Mouse (Mus musculus) urinary bladder, postnatal 36 days (tissue): ENCODE results near the gene Mfap1b.
"Not testable (repeated sequence)": the region's sequence is repeated elsewhere in the genome, so short reads cannot be mapped to it uniquely, and the experiment has no call there.

ENCODE experiments used
- DNase-seq, 2 experiments: peaks; one replicate each; pipeline ENCODE4 v3.0.0; 2022; ENCODE audit warnings: low spot score in 2 of 2, mixed read lengths in 1 of 2

The Mfap1b gene

DNA sequence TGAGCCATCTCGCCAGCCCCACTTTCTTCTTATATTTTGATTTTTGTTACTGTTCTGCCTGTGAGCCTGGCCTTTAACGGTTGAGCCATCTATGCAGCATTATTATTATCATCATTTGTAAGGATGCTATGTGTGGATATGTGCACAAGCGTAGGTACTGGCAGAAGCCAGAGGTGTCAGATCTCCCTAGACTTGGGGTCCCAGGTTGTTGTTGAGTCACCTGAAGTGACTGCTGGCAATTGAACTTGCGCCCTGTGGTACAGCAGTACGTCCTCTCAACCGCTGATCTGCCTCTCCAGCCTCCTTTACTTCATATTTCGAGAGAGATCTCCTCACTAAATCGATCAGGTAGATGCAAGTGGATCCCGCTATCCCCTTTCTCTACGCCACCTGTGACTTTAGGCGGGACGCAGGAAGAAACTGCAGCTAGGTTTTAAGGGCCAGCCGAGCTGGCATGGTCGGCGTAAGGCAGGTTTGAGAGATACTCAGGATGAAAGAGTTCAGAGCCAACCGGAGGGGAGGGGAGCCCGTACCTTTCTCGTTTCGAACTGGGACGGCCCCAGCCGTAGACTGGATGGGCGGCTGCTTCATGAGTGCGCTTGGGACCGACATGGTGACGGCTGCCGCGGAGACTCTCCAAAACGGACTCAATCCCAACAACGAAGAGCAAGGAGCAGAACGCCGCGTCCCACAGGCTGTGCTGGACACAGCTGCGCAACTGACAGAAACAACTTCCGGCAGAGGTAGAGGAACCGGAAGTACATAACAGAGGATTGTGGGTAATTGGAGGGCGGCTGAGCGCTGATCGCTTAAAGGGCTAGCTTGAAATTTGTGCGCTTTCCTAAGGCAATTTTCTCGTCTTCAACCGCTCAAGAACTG lies at the start of gene Mfap1b:
Gene Mfap1b, minus strand, starts transcription at position 767 of the 879 bp plus-strand sequence.
- peak; percentile 67 to 79 for DNase-seq

DNA sequence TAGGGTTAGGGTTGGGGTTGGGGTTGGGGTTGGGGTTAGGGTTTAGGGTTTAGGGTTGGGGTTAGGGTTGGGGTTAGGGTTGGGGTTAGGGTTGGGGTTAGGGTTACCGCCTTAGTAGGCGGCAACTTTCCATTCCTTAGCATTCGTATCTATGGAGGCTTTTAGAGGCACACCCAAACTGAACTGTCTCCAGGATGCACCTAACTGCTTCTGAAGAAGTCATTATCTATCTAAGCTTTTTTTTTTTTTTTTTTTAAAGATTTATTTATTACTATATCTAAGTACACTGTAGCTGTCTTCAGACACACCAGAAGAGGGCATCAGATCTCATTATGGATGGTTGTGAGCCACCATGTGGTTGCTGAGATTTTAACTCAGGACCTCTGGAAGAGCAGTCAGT lies 49.0 kb upstream of the Mfap1b start:
- DNase-seq: not testable (repeated sequence)

DNA sequence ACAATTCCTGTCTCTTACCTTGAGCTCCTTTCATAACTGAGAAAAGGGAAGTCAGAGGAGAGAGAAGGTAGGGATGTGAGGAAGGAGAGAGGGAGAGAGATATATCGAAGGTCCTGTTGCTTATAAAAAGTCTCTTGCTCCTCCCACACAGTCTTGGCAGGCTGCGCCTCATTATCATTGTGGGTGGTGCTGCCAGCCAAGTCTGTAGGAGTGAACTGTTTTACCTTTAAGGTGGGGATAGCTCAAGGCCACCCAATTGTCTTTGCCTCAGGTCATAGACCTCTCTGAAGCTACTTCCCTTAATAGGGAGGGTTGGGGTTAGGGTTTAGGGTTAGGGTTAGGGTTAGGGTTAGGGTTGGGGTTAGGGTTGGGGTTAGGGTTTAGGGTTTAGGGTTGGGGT lies 48.1 kb upstream of the Mfap1b start:
- no peak for DNase-seq

DNA sequence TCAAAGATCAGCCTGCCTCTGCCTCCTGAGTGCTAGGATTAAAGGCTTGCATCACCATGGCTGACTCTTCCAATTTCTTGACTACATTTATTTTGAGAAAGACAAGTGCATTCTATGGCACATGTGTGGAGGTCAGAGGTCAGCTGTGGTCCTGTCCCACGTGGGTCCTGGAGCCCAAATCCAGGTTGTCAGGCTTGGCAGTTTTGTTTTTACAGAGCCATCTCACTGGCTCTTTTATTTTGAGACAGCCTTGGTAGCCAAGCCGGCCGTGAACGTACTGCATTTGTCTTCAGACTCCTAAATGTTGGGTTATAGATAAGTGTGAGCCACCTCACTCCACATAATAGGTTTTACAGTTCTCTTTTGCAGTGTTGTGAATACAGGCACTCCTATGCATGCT lies 44.8 kb upstream of the Mfap1b start:
- not testable (repeated sequence) for DNase-seq

DNA sequence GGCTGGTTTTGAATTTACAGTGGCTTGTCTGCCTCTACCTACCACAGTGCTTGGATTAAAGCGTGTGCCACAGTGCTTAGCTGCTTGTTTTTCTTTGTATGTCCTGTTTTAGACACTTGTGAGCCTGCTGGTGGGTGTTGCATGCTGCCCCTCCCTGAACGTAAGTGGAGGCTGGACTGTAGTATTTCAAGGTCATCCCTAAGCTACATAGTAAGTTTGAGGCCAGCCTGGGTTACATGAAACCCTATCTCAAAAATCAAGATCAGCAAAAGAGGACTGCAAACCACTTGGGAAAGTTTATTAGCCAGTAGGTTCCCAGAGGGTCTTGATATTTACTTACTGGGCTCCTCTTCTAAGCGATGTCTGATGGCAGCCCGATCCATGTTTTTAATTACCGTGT lies 44.2 kb upstream of the Mfap1b start:
- DNase-seq: no peak

DNA sequence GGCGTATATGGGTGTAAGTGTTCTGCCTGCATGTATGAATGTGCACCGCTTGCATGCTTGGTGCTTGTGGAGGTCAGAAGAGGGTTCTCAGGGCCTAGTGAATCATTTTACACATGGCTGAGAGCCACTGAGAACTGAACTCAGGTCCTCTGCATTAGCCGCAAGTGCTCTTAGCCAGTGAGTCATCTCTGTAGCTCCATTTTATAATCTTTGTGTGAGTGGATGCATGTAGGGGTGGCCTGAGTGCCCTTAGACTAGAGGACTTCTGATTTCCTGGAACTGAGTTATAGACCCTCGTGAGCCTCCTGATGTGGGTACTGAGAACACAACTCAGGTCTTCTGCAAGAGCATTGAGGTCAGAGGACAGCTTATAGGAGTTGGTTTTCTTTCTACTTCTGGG lies 40.3 kb upstream of the Mfap1b start:
- no peak for DNase-seq

DNA sequence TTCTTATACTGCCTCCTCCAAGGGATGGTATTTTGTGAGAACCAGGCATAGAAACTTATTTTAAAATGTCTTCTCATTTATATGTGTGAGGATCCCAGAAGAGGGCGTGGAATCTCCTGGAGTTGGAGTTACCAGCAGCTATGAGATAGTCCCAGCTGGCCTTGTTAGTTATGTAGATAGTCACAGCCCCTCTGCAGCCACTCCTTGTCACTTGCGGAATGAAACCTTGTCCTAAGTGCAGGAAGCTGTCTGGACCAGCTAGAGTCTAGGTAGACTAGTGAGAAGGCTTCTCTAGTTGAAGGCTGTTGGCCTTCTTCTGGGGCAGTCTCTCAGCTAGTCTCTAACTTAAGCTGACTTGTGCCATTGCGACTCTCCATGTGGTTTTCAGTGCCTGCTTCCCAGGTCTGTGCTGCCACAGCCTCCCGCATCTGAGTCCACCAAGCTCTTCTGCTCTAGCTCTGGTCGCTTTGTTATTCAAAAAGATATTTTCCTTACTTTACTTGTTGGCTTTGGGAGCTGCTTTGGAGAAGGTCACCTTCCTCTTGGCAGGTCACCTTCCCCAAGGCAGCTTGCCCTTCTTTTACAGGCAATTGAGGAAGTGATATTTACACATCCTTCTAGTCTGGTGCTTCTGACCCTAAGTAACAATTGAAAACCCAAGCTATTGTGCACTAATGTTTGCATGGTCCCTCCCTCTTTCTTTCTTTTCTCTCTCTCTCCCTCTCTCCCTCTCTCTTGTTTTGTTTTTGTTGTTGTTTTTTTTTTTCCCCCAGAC lies 39.3 kb upstream of the Mfap1b start:
- not testable (repeated sequence) for DNase-seq

DNA sequence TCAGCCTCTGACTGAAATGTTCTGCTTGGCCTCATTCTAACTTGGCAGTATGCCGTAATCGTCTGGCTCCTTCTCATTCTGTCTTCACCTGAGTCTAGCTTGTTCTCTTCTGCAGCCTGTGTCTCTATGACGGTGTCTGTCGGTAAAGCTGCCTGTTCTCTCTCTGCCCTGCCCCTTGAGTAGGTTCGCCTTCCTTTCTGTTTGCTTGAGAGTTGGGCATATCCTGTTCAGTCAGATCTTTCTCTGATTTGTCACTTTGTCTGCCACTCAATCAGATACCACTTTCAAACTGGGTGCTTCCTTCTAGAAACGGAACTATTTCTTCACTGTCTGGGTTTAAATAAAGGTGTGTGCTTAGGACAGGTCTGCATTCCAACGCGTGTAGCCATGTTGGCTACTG lies 37.5 kb upstream of the Mfap1b start:
- DNase-seq: no peak

DNA sequence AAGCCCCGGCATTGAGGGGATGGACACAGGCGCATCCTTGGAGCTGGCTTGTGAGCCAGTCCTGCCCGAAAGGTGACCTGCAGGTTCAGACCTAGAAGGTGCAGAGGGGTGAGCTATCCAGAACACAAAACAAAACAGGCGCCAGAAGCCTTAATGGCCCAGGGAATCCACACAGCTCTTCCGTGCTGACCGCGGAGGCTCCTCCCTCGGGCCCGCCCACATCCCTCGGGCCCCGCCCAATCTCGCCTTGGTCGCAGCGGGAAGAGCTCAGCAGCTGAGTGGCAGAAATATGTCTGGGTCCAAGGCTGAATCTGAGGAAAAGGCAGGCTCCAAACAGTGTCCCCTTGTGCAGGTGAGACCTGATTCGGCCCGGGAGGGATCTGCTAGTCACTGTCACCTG lies 35.7 kb upstream of the Mfap1b start:
- DNase-seq: peak; percentile 69 to 83

DNA sequence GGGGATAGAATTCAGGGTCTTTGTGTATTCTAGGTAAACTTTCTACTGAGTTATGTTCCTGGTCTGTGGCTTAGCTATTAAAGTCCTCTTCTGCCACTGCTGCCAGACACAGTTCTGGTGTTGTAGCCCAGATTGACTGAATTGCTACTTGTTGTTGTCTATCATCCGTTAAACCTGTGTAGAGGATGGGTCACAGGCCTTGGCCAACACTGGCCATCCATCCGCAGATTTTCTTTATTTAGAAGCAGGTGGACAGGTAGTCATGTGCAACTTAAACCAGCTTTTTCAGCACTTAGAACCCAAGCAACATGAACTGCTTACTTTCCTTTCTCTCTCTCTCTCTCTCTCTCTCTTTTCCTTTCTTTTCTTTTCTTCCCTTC lies 34.1 kb upstream of the Mfap1b start:
- no peak for DNase-seq

DNA sequence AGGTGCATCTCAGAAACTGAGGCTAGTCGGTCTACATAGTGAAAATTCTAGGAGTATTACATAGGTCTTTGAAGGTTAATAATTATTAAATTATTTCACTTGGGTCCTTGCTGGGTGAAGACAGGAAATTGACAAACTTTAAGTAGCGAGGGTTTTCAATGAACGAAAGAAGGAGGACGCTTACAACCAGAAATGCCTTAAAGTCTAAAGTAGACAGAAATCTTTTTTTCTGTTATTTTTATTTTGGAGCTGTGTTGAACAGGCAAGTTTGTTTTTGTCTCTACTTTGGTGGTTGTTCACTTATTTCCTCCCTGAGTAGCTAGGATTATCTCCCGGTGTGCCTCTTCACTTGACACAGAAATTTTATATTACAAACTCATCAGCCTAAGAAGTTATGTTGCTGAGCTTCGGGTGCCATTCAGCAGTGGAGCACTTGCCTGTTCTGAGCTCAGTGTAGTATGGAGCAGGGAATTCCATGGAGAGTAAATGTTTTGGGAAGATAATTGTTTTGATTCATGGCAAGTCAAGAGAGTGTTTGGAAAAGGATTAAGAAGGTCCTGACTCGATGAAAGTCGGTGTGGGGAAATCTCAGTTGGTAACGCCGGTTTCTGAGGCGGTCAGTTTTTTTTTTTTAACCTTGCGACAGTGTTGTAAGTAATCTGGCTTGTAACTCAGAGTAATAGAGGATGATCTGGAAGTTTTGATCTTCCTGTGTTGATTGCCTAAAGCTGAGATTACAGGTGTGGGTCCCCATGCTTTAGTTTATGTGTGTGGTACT lies 33.5 kb upstream of the Mfap1b start:
- no peak for DNase-seq

DNA sequence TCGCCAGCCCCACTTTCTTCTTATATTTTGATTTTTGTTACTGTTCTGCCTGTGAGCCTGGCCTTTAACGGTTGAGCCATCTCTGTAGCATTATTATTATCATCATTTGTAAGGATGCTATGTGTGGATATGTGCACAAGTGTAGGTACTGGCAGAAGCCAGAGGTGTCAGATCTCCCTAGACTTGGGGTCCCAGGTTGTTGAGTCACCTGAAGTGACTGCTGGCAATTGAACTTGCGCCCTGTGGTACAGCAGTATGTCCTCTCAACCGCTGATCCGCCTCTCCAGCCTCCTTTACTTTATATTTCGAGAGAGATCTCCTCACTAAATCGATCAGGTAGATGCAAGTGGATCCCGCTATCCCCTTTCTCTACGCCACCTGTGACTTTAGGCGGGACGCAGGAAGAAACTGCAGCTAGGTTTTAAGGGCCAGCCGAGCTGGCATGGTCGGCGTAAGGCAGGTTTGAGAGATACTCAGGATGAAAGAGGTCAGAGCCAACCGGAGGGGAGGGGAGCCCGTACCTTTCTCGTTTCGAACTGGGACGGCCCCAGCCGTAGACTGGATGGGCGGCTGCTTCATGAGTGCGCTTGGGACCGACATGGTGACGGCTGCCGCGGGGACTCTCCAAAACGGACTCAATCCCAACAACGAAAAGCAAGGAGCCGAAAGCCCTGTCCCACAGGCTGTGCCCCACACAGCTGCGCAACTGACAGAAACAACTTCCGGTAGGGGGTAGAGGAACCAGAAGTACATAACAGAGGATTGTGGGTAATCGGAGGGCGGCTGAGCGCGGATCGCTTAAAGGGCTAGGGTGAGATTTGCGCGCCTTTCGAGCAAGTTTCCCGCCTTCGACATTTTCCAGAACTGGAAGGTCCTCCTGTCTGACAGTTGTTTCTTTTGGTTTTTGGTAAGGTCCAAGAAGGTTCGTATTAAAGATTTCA lies 32.3 kb upstream of the Mfap1b start, which contains the start of the genes Mfap1a and Wdr76:
Gene Mfap1a, minus strand, starts transcription at position 724 of the 941 bp plus-strand sequence.
Gene Wdr76, plus strand, starts transcription at position 782 of the 941 bp plus-strand sequence.
- DNase-seq: peak; percentile 70 to 84

DNA sequence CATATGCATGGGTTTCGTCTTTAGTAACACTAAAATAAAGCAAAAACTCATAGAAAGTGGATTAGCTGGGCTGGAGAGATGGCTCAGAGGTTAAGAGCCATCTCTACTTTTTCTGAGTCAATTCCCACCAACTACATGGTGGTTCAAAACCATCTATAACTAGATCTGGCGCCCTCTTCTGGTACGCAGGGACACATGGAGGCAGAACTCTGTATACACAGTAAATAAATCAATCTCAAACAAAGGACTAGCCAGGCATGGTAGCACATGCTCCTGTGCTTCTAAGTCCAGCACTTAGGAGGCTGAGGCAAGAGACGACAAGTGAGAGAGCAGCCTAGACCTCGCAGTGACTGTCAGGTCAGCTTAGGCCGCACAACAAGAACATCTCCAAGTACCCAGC lies 27.7 kb upstream of the Mfap1b start:
- not testable (repeated sequence) for DNase-seq

DNA sequence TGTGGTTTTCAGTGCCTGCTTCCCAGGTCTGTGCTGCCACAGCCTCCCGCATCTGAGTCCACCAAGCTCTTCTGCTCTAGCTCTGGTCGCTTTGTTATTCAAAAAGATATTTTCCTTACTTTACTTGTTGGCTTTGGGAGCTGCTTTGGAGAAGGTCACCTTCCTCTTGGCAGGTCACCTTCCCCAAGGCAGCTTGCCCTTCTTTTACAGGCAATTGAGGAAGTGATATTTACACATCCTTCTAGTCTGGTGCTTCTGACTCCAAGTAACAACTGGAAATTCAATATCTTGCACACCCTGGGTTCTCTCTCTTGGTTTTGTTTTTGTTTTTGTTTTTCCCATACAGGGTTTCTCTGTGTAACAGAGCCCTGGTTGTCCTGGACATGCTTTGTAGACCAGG lies 10.5 kb upstream of the Mfap1b start:
- DNase-seq: not testable (repeated sequence)

DNA sequence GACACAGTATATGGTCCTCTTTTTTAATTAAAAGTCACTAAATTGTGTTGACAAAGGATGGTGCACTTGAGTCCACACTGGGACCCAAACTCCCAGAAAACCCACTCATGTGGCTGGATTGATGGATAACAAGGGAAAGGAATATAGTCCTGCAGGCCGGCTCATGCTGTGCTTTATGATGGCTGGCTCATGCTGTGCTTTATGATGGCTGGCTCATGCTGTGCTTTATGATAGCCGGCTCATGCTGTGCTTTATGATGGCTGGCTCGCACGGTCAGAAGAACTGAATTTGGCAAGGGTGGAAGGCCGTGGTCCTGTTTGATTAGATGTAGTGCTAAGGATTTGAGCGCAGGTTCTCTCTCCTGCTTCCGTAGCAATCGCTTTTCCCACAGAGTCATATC lies 9.7 kb upstream of the Mfap1b start:
- no peak for DNase-seq

DNA sequence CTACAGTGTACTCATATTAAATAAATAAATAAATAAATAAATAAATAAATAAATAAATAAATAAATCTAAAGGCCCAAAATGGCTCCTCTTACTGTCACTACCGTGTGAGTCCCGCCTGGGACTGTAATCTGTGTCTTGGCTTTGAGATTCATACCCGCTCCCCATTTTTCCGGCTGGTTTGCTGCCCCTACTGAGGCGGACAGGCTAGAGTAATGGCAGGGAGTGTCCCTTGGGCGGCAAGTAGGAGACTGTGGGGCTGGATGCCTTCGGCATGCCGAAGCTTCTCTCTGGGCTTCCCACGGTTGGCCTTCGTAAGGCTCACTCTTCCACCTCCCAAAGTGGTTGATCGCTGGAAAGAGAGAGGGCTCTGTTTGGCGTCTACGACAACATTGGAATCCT lies 7.0 kb upstream of the Mfap1b start:
- not testable (repeated sequence) for DNase-seq

DNA sequence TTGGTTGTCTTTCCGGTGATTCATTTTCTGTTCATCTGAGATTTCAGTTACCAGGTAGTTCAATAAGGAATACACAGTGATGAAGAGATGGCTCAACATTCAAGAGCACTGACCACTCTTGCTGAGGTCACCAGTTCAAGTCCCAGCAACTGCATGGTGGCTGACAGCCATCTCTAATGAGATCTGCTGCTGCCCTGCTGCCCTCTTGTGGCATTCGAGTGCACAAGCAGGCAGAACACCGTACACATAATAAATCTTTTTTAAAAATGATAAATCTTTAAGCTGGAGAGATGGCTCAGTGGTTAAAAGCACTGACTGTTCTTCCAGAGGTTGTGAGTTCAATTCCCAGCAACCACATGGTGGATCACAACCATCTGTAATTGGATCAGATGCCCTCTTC lies 6.6 kb upstream of the Mfap1b start:
- DNase-seq: no peak

DNA sequence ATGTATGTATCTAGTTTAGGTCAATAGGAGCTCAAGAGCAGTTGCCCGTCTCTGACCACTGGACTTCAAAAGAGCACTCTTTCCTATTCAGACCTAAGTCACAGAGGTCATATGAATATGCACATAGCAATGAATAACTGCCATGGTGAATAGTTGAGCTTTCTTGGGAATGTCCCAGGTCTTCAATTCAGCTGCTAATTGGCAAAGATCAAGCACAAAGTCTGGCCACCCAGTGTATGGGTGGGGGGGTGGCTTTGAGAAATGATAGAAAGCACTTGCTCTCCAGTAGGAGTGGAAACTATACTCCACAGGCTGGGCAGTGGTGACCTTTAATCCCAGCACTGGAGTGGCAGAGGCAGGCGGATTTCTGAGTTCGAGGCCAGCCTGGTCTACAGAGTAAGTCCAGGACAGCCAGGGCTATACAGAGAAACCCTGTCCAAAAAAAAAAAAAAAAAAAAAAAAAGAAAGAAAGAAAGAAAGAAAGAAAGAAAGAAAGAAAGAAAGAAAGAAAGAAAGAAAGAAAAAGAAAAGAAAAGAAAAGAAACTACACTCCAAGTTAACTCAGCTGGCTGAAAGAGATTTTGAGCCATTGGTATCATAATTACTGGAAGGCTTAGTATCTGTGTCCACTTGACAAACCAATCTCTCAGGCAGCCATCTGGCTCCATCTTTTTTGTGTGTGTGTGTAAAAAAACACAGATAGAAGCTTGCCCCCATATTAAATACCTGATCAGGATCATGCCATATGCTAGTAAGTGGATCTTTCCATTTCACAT lies 3.8 kb upstream of the Mfap1b start:
- DNase-seq: no peak

DNA sequence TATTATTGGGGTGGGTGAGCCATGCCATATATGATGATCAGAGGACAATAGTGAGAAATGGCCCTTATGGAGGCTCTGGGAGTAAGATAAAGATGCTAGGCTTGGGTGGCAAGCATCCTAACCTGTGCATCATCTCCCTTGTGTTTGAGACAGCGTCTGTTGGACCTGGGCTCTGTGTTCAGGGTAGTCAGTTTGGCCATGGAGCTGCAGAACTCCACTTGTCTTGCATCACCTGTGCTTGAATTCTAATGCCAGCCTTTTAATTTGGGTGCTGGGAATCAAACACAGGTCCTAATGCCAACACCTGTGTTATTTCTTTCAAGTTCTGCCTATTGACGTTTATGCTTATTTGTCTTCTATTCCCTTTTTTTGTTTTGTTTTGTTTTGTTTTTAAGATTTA lies 1.4 kb upstream of the Mfap1b start:
- not testable (repeated sequence) for DNase-seq

DNA sequence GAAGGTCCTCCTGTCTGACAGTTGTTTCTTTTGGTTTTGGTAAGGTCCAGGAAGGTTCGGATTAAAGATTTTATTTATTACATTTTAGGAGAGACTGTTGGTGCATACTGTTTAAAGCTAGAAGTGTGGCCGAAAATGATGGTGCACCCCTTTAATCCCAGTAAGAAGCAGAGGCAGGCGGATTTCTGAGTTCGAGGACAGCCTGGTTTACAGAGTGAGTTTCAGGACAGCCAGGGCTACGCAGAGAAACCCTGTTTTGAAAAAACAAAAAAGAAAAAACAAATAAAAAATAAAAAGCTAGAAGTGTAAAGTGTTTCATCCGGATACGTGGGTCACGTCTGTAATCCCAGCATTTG lies 291 bp upstream of the Mfap1b start:
- no peak for DNase-seq
